Mouse (Mus musculus): ENCODE measurements around the gene Fam241a. TPM values are rescaled to one million over a fixed set of nuclear protein-coding genes. Genes with fewer than 3 reads are reported as not detected.

Fam241a gene
- polyA plus RNA-seq, 1 experiment from 2014 or later: 9.5 TPM

GRCm38 (mm10) chr3:127827123-127827522 lies 69.0 kb downstream of the Fam241a start:
- ATAC-seq: peak; percentile 46; the same call in 1 of the 2 replicates
- Histone ChIP-seq H3K27ac (no peak overlapping the region), H3K9me3 (replicated peaks) (no peaks in the 10 kb centered on the region), H3K4me3 (no peak overlapping the region), H3K4me2 (0 out of 2 replicates have a peak overlapping the region, but pooled peaks have one; percentile 4), H3K27me3 (no peaks in the 10 kb centered on the region), H3K36me3 (ENCODE audit: poor library complexity, severe bottlenecking) (peaks cover 8% of the 10 kb centered on the region), H3K4me1 (peaks cover 17% of the 10 kb centered on the region), H3K9ac (no peak overlapping the region)
- WGBS: 41% methylated on average over 7 of the region's 7 CpGs

GRCm38 (mm10) chr3:127826503-127826902 lies 69.6 kb downstream of the Fam241a start:
- H3K27ac ChIP-seq: no peak overlapping the region
- H3K9ac ChIP-seq: no peak overlapping the region
- H3K4me1 ChIP-seq: peaks cover 17% of the 10 kb centered on the region
- H3K9me3 ChIP-seq (replicated peaks): no peaks in the 10 kb centered on the region
- H3K4me3 ChIP-seq: no peak overlapping the region
- H3K27me3 ChIP-seq: no peaks in the 10 kb centered on the region
- 75% methylated on average over 7 of the region's 7 CpGs for WGBS
- H3K4me2 ChIP-seq: no peak overlapping the region
- H3K36me3 ChIP-seq (ENCODE audit: poor library complexity, severe bottlenecking): peaks cover 13% of the 10 kb centered on the region
- ATAC-seq: no peak; the same call in 1 of the 2 replicates

GRCm38 (mm10) chr3:127823886-127824863 lies 71.9 kb downstream of the Fam241a start:
- H3K4me1 ChIP-seq: peaks cover 17% of the 10 kb centered on the region
- ATAC-seq: no peak

GRCm38 (mm10) chr3:127821209-127821608 lies 74.9 kb downstream of the Fam241a start:
- no peaks in the 10 kb centered on the region for H3K27me3 ChIP-seq
- peaks cover 37% of the 10 kb centered on the region for H3K36me3 ChIP-seq (ENCODE audit: poor library complexity, severe bottlenecking)
- no peak for ATAC-seq
- H3K4me3 ChIP-seq: no peak overlapping the region
- no peak overlapping the region for H3K4me2 ChIP-seq
- no peaks in the 10 kb centered on the region for H3K9me3 ChIP-seq (replicated peaks)
- H3K4me1 ChIP-seq: peaks cover 5% of the 10 kb centered on the region; the same call in 1 of the 2 replicates
- no peak overlapping the region for H3K27ac ChIP-seq
- WGBS: 90% methylated on average over 5 of the region's 5 CpGs
- H3K9ac ChIP-seq: no peak overlapping the region

More at GRCm38 (mm10) chr3:127823886-127824863, 71.9 kb downstream of the Fam241a start:
- H3K9me3 ChIP-seq (replicated peaks): no peaks in the 10 kb centered on the region
- WGBS: 78% methylated on average over 17 of the region's 17 CpGs
- H3K36me3 ChIP-seq (ENCODE audit: poor library complexity, severe bottlenecking): peaks cover 23% of the 10 kb centered on the region
- no peak overlapping the region for H3K4me3 ChIP-seq
- H3K27ac ChIP-seq: no peak overlapping the region
- H3K27me3 ChIP-seq: no peaks in the 10 kb centered on the region
- H3K9ac ChIP-seq: no peak overlapping the region
- H3K4me2 ChIP-seq: no peak overlapping the region

- H3K4me3 ChIP-seq: no peak overlapping the region
- peaks cover 39% of the 10 kb centered on the region for H3K36me3 ChIP-seq (ENCODE audit: poor library complexity, severe bottlenecking)
- H3K9ac ChIP-seq: no peak overlapping the region
- H3K9me3 ChIP-seq (replicated peaks): no peaks in the 10 kb centered on the region
- H3K4me2 ChIP-seq: no peak overlapping the region
- 96% methylated on average over 1 of the region's 1 CpGs for WGBS
- no peak overlapping the region for H3K27ac ChIP-seq
- H3K4me1 ChIP-seq: peaks cover 5% of the 10 kb centered on the region; the same call in 1 of the 2 replicates
- no peak for ATAC-seq
- no peaks in the 10 kb centered on the region for H3K27me3 ChIP-seq
These were observed 75.7 kb downstream of the Fam241a start for GRCm38 (mm10) chr3:127820400-127820799.

Other genes with a start within 250 kb of the Fam241a start
- gene Alpk1, start 115.8 kb downstream of the Fam241a start, polyA plus RNA-seq (2015; fragmentation: Nextera tagmentation; extraction: Ambion mirVana): 1.1 and 1.4 TPM in 2 replicates
- 4.9 and 5.0 TPM in 2 replicates for gene Tifa, start 106.5 kb downstream of the Fam241a start, polyA plus RNA-seq (2015; fragmentation: Nextera tagmentation; extraction: Ambion mirVana)
- 62.3 and 73.0 TPM in 2 replicates for gene Ap1ar, start 58.8 kb downstream of the Fam241a start, polyA plus RNA-seq (2015; fragmentation: Nextera tagmentation; extraction: Ambion mirVana)